Mouse (Mus musculus) liver, adult (tissue): ENCODE measurements around the gene Lrrc57.

Experiments
- GATA4 ChIP-seq: IDR thresholded peaks from 2 replicates; pipeline ENCODE4 v1.6.1; 2014; ENCODE audit warnings: mild to moderate bottlenecking, low read length; ENCODE audit not compliant: insufficient replicate concordance

The Lrrc57 gene

DNA sequence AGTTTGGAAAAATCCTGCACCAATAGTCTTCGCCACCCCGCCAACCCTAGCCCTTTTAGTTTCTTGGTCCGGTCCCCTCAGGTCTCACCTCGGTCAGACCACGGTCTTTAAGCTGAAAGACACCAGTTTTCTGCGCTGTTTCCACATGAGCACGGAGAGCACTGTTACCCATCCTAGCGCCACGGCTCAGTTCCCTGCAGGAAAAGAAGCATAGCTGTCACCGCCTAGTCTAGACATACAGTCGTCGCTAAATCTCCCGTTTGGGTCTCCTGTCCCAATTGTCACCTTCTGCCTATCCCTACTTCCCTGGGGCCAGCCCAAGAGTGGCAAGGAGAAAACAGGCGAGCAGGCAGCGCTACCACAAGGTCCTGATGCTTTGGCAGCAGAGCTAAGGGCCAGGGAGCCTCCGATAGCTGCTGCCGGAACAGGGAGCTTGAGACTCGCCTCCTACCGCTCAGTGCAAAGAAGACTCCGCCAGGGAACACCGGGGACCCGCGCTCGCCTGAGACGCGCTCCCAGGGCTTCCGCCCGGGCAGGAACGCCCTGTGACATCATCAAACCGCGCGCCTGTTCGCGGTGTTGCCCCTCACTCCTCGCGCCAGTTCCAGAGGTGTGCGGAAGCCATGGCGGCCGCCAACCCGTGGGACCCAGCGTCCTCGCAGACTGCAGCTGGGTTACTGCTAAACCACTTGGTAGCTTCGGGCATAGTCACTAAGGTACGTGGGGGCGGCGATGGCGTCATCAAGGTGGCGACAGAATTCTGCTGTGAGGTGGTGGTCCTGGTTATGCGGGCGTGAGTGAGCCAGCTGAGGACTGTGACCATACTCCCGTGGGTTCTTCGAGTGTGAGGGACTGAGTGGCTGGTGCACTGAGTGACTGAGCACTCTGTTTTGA lies at the start of gene Lrrc57, which contains the start of gene Haus2:
TSS of gene Lrrc57 (minus strand) at position 691 of the 894 bp plus-strand sequence.
TSS of gene Haus2 (plus strand) at position 554 of the 894 bp plus-strand sequence.
- peak; percentile 26; the same call in 1 of the 2 replicates for TF ChIP-seq GATA4

DNA sequence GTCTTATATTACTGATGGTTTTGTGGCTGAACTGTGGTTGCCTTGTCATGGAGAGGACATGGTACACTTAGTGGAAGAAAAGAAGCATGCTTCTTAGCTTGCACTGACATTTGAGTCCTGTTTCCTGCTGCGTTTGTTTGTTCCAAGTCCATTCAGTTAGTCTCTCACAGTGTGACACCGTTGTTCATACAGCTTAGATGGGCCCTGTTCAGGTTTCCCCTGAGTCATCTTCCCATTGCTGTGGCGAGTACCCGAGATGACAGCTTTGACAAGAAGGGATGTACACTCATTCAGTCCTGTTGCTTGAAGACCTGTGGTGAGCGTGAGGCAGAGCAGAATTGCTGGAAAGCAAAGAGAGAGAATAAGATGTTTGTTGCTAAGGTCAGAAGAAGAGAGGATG lies 49.2 kb upstream of the Lrrc57 start:
- no peak for TF ChIP-seq GATA4

DNA sequence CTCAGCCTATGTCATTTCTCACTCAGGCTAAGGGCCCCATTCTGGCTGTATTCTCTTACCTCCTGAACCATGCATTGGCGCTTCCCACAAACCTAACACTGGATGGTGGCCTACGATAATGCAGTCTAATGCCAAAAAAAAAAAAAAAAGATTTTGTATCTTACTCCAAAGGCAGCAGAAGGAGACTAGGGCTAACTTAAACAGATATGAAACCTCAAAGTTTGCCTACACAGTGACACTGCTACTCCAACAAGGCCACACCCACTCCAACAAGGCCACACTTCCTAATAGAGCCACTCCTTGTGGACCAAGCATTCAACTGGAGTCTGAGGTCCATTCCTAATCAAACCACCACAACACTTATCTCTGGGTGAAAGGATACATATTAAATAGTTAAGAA lies 47.4 kb upstream of the Lrrc57 start:
- no peak for TF ChIP-seq GATA4

DNA sequence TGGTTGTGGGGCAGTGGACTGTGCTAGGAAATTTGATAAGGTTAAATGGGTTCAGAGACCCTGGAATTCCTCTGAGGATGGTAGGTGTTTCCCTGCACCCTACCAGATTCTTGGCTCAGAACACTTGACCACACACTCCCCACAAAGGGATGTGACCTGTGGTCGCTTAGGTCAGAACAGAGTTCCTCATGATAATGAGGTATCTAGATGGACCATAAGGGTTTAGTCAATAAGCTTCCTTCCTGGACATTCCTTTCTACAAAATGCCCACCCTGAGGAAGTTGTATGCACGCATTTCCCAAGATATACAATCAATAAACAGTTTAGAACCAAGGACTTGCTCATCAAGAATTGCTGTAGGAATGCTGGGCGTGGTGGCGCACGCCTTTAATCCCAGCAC lies 46.6 kb upstream of the Lrrc57 start:
- TF ChIP-seq GATA4 = peak; percentile 32; the same call in 1 of the 2 replicates

DNA sequence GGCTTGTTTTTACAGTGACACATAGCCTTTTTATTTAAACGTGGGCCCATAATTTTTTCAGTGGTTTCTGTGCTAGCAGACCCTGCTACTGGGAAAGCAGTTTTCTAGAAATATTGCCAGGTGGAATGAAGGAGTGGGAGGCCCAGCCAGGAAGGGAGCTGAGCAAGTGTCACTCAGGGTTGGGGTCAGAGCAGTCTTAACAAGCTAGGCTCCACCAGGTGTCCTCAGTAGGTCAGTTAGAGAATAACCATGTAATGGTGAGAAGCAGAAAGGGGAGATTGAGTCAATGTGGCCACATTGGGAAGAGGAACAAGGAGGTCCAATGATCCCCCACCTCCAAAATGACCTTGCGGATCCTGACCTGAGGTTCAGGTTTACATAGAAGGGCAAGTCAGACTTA lies 45.4 kb upstream of the Lrrc57 start:
- TF ChIP-seq GATA4 = no peak

DNA sequence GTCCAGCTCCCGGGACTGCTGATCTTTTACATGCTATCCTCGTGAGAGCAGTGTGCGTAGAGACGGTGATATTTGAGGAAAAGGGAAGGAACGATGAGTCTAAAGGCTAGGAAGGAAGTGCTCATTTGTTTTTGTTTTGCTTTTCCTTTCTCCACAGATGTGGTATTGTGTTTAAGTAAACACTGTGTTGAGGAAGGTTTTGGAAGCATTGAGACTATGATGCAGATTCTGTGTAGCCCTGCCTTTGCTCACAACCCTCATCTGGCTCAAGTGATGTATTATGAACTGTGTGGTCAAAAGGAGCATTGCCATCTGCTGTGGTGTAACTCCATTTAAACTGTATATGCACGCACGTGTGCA lies 43.6 kb upstream of the Lrrc57 start:
- no peak for TF ChIP-seq GATA4

DNA sequence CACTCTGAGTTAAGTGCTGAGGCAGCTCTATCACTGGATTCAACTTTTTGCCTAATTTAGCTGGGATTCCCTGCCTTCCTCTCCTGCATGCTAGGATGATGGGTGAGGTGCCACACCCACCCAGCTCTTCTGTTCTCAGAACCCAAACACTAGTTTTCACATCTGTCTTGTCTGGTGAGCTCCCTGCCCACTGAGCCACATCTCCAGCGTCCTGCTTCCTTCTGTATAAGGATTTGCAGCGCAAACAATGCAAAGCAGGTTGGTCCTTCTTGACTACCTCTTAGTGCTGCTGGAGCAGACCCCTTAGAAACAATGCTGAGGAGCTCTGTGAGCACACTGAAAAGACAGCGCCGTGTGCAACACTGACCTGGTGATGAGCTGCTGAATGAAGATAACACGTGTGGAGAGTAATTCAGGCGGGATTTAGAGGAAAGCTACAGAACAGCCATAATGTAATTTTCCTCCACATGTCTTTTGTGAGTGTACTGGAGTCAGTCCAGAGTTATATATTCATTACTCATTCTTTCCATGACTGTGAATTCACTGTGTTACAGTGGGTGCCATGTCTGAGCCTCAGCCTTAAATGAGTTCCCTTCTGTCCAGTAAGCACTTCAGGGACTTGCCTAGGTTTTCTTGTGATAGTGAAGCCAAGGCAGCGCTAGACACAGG lies 43.1 kb upstream of the Lrrc57 start:
- TF ChIP-seq GATA4 = no peak

DNA sequence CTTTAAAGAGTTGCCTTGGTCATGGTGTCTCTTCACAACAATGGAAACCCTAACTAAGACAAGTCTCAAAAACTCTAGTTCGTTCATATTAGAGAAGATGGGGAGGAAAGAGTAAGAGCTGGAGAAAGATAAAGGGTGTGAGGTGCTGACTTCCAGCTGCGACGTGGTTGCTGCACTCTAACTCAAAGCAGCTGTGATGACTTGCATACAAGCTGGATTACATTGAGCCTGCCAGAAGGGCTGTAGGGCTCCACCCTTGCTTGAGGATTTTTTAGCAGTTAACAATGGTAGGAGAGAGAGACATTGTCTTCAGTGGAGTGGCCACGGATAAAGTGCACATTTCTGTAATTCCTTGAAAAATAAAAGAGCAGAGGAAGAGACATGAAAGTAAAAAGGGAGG lies 37.5 kb upstream of the Lrrc57 start:
- TF ChIP-seq GATA4 = no peak

DNA sequence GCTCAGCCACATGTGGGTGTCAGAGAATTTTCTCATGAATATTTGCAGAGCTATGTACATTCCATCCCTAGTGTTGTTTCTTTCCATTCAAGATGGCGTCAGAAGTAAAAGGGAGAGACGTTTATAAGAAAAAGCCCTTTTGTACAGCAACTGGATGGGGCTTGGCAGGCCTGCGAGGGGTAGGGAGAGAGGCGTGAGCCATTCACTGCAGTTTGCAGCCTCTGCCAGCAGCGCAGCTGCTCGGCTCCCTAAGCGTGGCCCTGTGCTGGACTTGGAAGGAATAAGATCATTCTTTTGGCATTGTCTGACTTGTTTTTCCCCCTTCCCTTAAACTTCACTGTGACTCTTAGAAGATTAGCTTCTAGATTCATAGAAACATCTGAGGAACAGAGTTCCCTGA lies 34.5 kb upstream of the Lrrc57 start:
- TF ChIP-seq GATA4 = no peak

DNA sequence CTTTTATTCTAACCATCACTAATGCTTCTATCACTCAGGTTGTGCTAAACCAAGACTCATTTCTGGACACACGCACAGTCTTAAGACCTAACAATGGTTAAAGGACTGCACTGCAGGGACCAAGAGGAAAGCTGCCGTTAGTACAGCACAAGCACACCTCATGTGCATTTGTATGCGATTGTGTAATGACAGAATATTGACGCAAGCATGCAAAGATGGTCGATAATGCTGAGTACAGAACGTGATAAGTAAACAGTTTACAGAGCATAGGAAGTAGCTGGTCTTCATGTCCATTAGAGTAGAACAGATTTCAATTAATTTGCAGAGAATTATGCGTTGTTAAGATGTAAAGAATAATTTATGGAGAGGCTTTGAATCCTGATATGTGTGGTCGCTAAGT lies 31.5 kb upstream of the Lrrc57 start:
- TF ChIP-seq GATA4 = no peak

DNA sequence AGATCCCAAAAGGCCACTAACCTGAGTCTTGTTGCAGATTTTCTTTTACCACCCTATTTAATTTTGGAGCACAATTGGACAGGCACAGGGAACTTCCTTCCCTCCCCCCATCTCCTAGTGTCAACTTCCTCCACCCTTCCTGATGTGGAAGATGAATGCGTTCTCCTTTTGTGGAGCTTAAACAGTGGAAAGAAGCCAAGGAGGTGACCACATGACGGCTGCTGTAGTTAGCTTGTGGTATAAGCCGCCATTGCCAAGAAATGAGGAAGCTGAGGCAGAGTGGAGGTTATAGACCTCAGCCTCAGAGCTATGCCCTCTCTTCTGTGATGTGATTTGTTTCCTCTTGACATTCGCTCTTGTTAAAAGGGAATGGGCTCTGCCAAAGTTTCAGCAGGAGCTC lies 22.6 kb upstream of the Lrrc57 start:
- TF ChIP-seq GATA4 = no peak

DNA sequence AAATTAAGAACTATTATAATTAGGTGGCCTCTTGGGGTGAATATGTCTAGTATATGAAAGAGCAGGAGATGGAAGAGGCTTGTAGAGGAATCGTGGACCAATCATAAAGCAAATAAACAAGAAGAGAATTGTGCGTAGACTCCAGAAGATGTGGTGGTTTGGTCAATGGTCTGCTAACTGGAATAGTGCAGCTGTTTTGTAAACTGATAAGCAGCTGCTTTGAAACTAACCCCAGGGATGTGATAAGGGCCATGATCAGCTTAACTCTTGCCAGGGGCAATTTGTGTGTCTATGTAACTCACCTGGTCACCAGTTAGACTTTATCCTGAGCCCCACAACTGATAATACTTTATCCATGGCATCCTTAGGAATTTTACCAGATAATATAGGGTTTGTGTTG lies 22.2 kb upstream of the Lrrc57 start:
- TF ChIP-seq GATA4 = no peak

DNA sequence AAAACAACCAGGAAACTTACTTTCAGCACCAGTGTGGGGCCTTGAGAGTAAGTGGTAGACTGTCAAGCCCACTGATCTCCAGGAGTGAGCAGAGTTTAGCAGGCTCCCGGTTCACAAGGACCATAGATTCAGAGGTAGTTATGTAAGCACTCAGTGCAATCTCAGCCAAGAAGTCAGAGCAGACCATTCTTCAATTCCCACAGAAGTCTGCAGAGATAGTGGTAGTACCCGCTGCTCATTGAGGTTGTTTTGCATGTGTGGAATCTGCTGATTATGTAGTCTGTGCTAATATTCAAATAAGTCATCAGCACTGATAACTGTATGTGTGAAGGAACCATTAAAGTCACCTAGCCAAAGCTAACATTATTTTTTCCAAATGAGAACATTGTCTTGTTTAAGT lies 21.3 kb upstream of the Lrrc57 start:
- no peak for TF ChIP-seq GATA4

DNA sequence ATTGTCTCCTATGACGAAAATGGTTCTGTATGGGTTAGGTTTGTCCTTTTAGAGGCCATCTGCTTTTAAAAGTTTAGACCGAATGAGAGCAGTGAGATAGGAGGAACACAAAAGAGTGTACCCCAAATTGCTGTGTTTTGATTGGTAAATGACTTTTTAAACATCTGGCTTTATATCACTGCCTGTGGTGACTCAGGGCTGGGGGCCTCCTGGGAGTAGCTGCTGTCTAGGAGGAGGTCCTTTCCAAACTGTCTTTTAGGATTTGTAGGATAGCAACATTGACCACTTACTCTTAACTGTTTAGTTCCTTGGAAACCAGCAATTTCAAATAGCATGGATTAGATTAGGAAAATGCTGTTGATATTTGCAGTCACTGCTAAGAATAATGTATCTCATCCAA lies 20.9 kb upstream of the Lrrc57 start:
- no peak for TF ChIP-seq GATA4

DNA sequence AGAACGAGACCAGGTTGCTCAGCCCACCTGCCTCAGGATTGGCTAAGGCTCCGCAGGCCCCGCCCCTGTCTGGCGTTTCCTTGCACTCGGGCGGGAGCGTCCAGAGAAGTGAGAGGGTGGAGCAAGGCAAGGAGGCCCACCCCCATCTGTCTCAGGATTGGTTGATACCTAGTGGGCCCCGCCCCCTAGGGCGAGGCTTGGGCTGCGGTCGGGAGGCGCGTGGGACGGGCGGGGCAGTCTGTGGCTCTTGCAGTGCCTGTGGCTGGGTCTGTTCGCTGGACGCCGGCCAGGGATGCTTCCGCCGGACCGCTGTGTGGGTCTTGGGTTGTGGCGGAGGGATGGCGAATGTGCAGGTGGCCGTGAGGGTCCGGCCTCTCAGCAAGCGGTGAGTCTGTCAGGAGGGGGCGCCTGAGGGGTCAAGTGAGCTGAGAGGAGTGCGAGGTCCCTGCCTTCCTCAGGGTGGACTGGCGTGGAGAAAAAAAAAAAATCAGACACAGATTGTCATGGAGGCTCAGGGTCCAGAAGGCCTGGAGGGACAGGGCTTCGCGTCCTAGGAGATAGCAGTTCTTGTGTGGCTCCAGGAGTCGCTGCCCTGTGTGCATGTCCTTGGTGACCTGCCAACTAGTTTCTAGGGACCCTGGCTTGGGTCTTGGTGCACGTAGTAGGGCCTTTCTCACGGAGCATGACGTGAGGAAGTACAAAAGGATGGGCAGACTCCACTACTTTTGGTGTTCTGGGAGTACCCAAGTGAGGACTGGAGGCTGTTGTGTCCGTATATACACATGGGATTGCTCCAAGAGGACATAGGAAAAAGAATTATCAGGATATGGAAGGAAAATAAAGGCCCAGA lies 19.8 kb upstream of the Lrrc57 start, which contains the start of gene Stard9:
TSS of gene Stard9 (plus strand) at position 236 of the 850 bp plus-strand sequence.
- peak; percentile 18; the same call in 1 of the 2 replicates for TF ChIP-seq GATA4
